Mouse (Mus musculus) lung, postnatal 0 days (tissue): Measurements from ENCODE around the gene Notch3.

Experiments
- CTCF ChIP-seq: IDR thresholded peaks from 2 replicates; pipeline ENCODE4 v1.5.1; 2016; ENCODE audit warnings: antibody characterized with exemption, mild to moderate bottlenecking
- EP300 ChIP-seq: IDR thresholded peaks from 2 replicates; pipeline ENCODE4 v1.6.1; 2016; ENCODE audit warnings: antibody characterized with exemption, mild to moderate bottlenecking, control low read depth

DNA sequence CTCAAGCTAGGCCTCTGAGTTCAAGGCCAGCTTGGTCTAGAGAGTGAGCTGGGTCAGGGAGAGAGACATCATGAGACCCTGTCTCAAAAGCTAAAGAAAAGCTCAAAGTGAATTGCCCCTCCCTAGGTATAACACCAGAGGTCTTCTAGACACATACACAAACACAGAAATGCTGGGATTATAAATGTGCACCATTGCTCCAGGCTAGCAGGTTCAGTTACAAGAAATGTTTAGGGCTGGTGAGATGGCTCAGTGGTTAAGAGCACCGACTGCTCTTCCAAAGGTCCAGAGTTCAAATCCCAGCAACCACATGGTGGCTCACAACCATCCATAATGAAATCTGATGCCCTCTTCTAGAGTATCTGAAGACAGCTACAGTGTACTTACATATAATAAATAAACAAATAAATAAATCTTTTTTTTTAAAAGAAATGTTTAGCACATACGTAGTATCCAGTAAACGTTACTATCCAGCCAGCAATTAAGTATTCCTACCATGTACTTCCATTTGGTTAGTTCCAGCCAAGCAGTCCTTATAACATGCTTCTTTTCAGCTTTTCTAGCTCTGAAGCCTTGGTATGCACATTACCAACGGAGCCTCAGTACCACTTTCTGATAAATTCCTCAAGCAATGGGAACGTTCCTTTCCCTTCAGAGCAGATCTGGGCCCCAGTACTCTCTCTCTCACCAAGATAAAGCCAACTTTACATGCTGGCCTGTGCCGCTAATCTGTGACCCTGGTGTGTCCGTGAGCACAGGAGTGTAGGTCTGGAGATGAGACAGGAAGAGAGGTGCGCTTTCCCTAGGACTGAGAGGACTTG, 54.0 kb downstream of the Notch3 start:
- TF ChIP-seq CTCF (no peak), EP300 (no peak)
